Mouse (Mus musculus) liver, embryonic 14.5 days (tissue): ENCODE results near the gene Rem2. TPM values are rescaled to one million over a fixed set of nuclear protein-coding genes. Genes with fewer than 3 reads are reported as not detected.

ENCODE experiments used
- ATAC-seq: fragments of 200-750 bp; cut with Nextera tagmentation; 2 replicates; pipeline ENCODE4 v1.8.0; 2017; ENCODE audit warnings: moderate number of reproducible peaks, mild to moderate bottlenecking, moderate library complexity; ENCODE audit not compliant: insufficient read depth
- DNase-seq, 3 experiments: peaks; one replicate each; pipeline ENCODE4 v3.0.0-alpha.2; 2012 to 2013; ENCODE audit warnings: low read depth in 3 of 3, low spot score in 3 of 3
- H3K27ac ChIP-seq: fragments of 300-500 bp; sonication (generic); 2 replicates; pipeline ENCODE4 v1.5.1; 2014; ENCODE audit warnings: moderate library complexity, mild to moderate bottlenecking, control low read depth, inconsistent platforms
- H3K27me3 ChIP-seq: fragments of 300-500 bp; sonication (generic); 2 replicates; pipeline ENCODE4 v1.6.1; 2014; ENCODE audit warnings: mild to moderate bottlenecking, low read length, moderate library complexity; ENCODE audit not compliant: control insufficient read depth, insufficient read depth
- H3K36me3 ChIP-seq: fragments of 300-500 bp; sonication (generic); replicated peaks from 2 replicates; pipeline ENCODE4 v1.6.1; 2014; ENCODE audit warnings: low read depth; ENCODE audit not compliant: control insufficient read depth, insufficient read depth
- H3K4me1 ChIP-seq, 2 experiments: fragments of 200-500 bp in 1 of 2; fragments of 300-500 bp in 1 of 2; sonication (generic) in 1 of 2; replicated peaks; 2 replicates each; pipeline ENCODE4 v1.6.1; 2012 to 2014; ENCODE audit warnings: antibody characterized with exemption in 1 of 2, inconsistent platforms in 1 of 2, low read length in 1 of 2; ENCODE audit not compliant: control insufficient read depth in 2 of 2, insufficient read depth in 2 of 2
- H3K4me2 ChIP-seq: fragments of 300-500 bp; sonication (generic); 2 replicates; pipeline ENCODE4 v1.6.1; 2014; ENCODE audit warnings: low read depth, mild to moderate bottlenecking, control low read depth, moderate library complexity
- H3K4me3 ChIP-seq, 2 experiments: fragments of 200-500 bp in 1 of 2; fragments of 300-500 bp in 1 of 2; sonication (generic) in 1 of 2; 2 replicates each; pipeline ENCODE4 v1.5.1; 2012 to 2014; ENCODE audit warnings: low read depth in 2 of 2, low read length in 2 of 2, mild to moderate bottlenecking in 2 of 2, control low read depth in 1 of 2, inconsistent platforms in 1 of 2, moderate library complexity in 1 of 2; ENCODE audit not compliant: insufficient read depth in 1 of 2
- H3K9ac ChIP-seq: fragments of 300-500 bp; sonication (generic); replicated peaks from 2 replicates; pipeline ENCODE4 v1.6.1; 2014; ENCODE audit warnings: mild to moderate bottlenecking, control low read depth, moderate library complexity
- H3K9me3 ChIP-seq: fragments of 300-500 bp; sonication (generic); 2 replicates; pipeline ENCODE4 v1.6.1; 2016; ENCODE audit warnings: low read length, mixed read lengths; ENCODE audit not compliant: control insufficient read depth
- CTCF ChIP-seq: IDR thresholded peaks from 2 replicates; pipeline ENCODE4 v1.5.1; 2016; ENCODE audit warnings: antibody characterized with exemption, low read depth, control low read depth
- EP300 ChIP-seq: IDR thresholded peaks from 2 replicates; pipeline ENCODE4 v1.6.1; 2016; ENCODE audit warnings: antibody characterized with exemption, low read depth
- WGBS: fragments of 180-500 bp; shearing (Covaris S2); extraction: QIAGEN DNeasy Blood & Tissue Kit; methylation state at CpG from one replicate; pipeline ENCODE4 v1.1.7; 2014; ENCODE audit not compliant: insufficient replicate concordance; 5-methylcytosine and 5-hydroxymethylcytosine counted together
- polyA plus RNA-seq, 2 experiments: library from polyadenylated mRNA; depleted of rRNA in 1 of 2; stranded (reverse) in 1 of 2; unstranded in 1 of 2; fragments of >200 nt; fragmentation: Nextera tagmentation in 1 of 2; extraction: Ambion mirVana in 1 of 2; gene quantifications; 2 replicates each; pipeline versions ENCODE4 v1.2.1 to v1.2.3; 2012 to 2014

Rem2 gene
- polyA plus RNA-seq, 2 experiments, result 0.05 to 0.09 TPM

DNA sequence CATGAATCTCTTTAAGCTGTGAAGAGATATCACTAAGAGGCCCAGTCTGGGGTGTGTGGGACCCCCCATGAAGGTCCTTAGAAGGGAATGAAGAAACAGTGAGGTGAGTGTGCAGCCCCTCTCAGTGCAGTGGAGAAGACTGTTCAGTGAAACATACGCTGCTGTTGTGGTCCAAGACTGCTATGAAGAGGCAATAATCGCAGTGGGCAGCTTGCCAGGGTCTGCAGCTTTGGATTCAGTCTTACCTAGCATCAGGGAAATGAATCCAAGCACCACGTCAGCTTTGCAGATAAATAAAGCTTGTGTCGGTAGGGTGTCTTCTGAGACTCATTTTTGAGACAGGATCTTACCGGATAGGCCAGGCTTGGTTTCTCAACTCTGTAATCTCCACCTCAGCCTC, 3.2 kb upstream of the Rem2 start:
- Histone ChIP-seq H3K4me2 (no peak overlapping the region), H3K9me3 (no peaks in the 10 kb centered on the region), H3K27me3 (peaks cover 22% of the 10 kb centered on the region), H3K4me1 (peaks cover 0 to 3% of the 10 kb centered on the region in 2 experiments; a peak in 2 of 4 replicates), H3K36me3 (peaks cover 21% of the 10 kb centered on the region), H3K27ac (no peak overlapping the region), H3K4me3 (no peak overlapping the region), H3K9ac (no peak overlapping the region)
- WGBS, result 67% methylated on average over 5 of the region's 5 CpGs
- no peak for TF ChIP-seq EP300
- no peak for TF ChIP-seq CTCF
- ATAC-seq (no peak), DNase-seq (no peak)

GRCm38 (mm10) chr14:54474744-54475143, 1.2 kb upstream of the Rem2 start:
- DNase-seq, result no peak
- Histone ChIP-seq H3K4me1 (peaks cover 0 to 3% of the 10 kb centered on the region in 2 experiments; a peak in 2 of 4 replicates), H3K27me3 (peaks cover 42% of the 10 kb centered on the region), H3K27ac (no peak overlapping the region), H3K9me3 (no peaks in the 10 kb centered on the region), H3K4me3 (no peak overlapping the region), H3K9ac (no peak overlapping the region), H3K36me3 (peaks cover 3% of the 10 kb centered on the region), H3K4me2 (no peak overlapping the region)
- ATAC-seq, result no peak
- WGBS, result 50% methylated on average over 5 of the region's 5 CpGs
- TF ChIP-seq CTCF, result no peak
- no peak for TF ChIP-seq EP300

GRCm38 (mm10) chr14:54477172-54477909, 1.4 kb downstream of the Rem2 start:
- Histone ChIP-seq H3K4me3 (no peak overlapping the region), H3K9me3 (no peaks in the 10 kb centered on the region), H3K4me1 (peaks cover 0 to 3% of the 10 kb centered on the region in 2 experiments; a peak in 1 of 4 replicates), H3K4me2 (no peak overlapping the region), H3K36me3 (no peaks in the 10 kb centered on the region), H3K9ac (no peak overlapping the region), H3K27ac (no peak overlapping the region), H3K27me3 (peaks cover 52% of the 10 kb centered on the region)
- WGBS, result 61% methylated on average over 15 of the region's 15 CpGs
- ATAC-seq, result no peak
- DNase-seq, result no peak
- TF ChIP-seq CTCF (no peak), EP300 (no peak)

DNA sequence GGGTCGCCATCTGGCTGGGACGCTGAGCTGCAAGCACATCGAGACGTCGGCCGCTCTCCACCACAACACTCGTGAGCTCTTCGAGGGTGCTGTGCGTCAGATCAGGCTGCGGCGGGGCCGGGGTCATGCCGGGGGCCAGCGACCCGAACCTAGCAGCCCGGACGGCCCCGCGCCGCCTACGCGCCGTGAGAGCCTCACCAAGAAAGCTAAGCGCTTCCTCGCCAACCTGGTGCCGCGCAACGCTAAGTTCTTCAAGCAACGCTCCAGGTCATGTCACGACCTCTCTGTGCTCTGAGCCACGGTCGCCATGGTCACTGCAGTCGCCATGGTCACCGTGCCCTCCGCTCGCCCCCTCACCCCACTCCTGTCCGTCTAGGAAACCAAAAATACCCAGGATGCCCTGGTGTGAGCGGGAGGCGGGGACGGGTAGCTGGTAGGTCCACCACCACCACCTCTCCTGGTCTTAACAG, 3.6 kb downstream of the Rem2 start:
- no peak overlapping the region for H3K9ac ChIP-seq
- H3K27me3 ChIP-seq, result peaks cover 52% of the 10 kb centered on the region
- DNase-seq, result no peak
- ATAC-seq, result no peak
- no peak overlapping the region for H3K27ac ChIP-seq
- peak overlapping the region; percentile 50 for H3K4me2 ChIP-seq
- TF ChIP-seq CTCF (no peak), EP300 (no peak)
- WGBS, result 4% methylated on average over 40 of the region's 40 CpGs
- H3K36me3 ChIP-seq, result no peaks in the 10 kb centered on the region
- H3K4me1 ChIP-seq, result peaks cover 0 to 3% of the 10 kb centered on the region in 2 experiments; a peak in 1 of 4 replicates
- H3K4me3 ChIP-seq, result peak overlapping the region; percentile 12 to 29; a peak in 3 of 4 replicates
- H3K9me3 ChIP-seq, result no peaks in the 10 kb centered on the region

DNA sequence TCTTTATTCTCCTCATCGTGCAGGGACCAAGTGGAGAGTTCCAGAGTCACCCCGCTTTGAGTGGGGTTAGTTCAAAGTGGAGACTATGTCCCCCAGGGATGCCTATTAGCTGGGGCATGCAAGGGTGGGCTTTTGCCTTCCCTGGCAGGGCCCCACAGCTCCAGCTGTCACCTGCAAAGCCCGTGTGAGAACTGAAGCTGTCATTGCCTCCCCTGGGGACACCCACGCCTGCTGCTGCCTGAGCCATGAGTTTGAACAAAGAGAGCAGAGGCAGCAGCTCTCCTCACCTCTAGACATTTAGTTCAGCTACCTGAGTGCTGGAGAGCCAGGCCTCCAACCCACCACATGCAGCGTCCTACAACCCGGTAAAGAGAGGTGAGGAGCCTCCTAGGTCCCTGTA, 4.8 kb downstream of the Rem2 start:
- H3K4me3 ChIP-seq, result no peak overlapping the region
- TF ChIP-seq CTCF, result no peak
- no peak for TF ChIP-seq EP300
- 50% methylated on average over 6 of the region's 6 CpGs for WGBS
- DNase-seq (no peak), ATAC-seq (no peak)
- H3K36me3 ChIP-seq, result no peaks in the 10 kb centered on the region
- H3K4me1 ChIP-seq, result peaks cover 0 to 5% of the 10 kb centered on the region in 2 experiments; a peak in 1 of 4 replicates
- no peak overlapping the region for H3K4me2 ChIP-seq
- no peaks in the 10 kb centered on the region for H3K9me3 ChIP-seq
- no peak overlapping the region for H3K27ac ChIP-seq
- H3K9ac ChIP-seq, result no peak overlapping the region
- peaks cover 44% of the 10 kb centered on the region for H3K27me3 ChIP-seq
